Mouse (Mus musculus): Measurements from ENCODE around the gene Utp15. TPM values are rescaled to one million over a fixed set of nuclear protein-coding genes. Genes with fewer than 3 reads are reported as not detected.

Gene Utp15
- total and polyA plus RNA-seq, 2 experiments, result 2.4 to 6.4 TPM

DNA sequence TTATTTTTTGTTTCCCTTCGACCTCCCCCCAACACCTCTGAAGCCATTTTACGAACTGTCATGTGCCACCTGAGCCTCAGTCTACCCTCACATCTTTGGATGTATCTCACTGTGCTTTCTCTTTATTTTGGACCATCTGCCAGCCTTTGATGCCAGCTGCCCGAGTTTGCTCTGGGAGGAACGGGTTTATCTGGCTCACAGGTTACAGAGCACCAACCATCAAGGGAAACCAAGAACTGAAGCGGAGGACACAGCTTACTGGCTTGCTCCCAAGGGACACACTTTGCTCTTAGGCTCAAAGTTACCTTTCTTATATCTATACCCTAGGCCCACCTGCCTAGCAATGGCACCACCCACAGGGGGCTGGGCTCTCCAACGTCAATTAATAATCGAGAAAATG is 17.5 kb downstream of the Utp15 start:
- TF ChIP-seq CTCF (IDR thresholded peaks at IDR 0.05; ENCODE audit: low read depth, low read length), result no peak
- Histone ChIP-seq H3K27ac (replicated peaks; ENCODE audit: insufficient read depth, low read depth, low read length) (no peak overlapping the region), H3K9ac (ENCODE audit: low read depth, low read length) (no peak overlapping the region), H3K27me3 (ENCODE audit: control insufficient read depth, insufficient read depth, low read length) (no peaks in the 10 kb centered on the region), H3K4me1 (ENCODE audit: control insufficient read depth, insufficient read depth, low read length) (no peaks in the 10 kb centered on the region), H3K36me3 (ENCODE audit: control insufficient read depth, insufficient read depth, low read length) (peaks cover 10% of the 10 kb centered on the region; the same call in 1 of the 2 replicates), H3K4me3 (ENCODE audit: insufficient read depth, low read depth, low read length) (no peak overlapping the region), H3K79me2 (ENCODE audit: control insufficient read depth, insufficient read depth, low read length) (no peaks in the 10 kb centered on the region)
- 75% methylated on average over 7 of the region's 7 CpGs for WGBS
- no peak for DNase-seq (ENCODE audit: extremely low read depth, low read depth, low spot score)

DNA sequence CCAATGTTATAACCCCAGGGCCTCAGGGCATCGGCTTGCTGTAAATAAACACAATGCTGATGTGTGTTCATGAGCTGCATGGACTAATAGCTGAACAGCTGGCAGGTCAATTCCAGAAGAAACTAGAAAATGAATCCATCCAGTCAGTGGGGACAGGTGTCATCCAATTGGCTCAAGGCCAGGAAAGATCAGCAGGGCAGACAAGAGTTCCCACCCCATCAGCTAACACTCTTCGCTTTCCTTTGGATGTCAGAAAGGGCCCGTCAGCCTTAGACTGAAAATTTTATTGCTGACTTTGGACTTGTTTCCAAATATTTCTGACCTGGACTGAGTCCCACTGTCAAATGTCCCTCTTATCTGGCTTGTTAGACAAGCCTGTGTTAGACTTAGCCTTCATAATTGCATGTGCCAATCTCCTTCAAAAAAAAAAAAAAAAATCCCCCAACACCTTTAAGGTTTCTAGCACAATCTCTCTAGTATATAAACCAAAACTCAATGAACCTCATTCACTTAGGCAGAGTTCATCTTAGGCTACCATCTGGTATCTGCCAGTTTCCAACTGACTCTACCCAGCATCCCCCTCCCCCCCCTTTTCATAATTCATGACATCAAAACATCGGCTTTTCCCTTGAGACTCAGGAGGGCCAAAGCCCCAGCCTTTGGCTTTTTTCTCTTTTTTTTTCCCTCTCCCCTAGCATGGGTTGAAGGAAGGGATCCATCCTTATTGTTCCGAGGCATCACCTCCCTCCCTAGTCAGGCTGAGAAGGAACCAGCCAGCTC is 18.1 kb downstream of the Utp15 start:
- Histone ChIP-seq H3K9ac (ENCODE audit: low read depth, low read length) (no peak overlapping the region), H3K27ac (replicated peaks; ENCODE audit: insufficient read depth, low read depth, low read length) (no peak overlapping the region), H3K79me2 (ENCODE audit: control insufficient read depth, insufficient read depth, low read length) (no peaks in the 10 kb centered on the region), H3K4me3 (ENCODE audit: insufficient read depth, low read depth, low read length) (no peak overlapping the region), H3K4me1 (ENCODE audit: control insufficient read depth, insufficient read depth, low read length) (no peaks in the 10 kb centered on the region), H3K36me3 (ENCODE audit: control insufficient read depth, insufficient read depth, low read length) (peaks cover 3% of the 10 kb centered on the region; the same call in 1 of the 2 replicates), H3K27me3 (ENCODE audit: control insufficient read depth, insufficient read depth, low read length) (no peaks in the 10 kb centered on the region)
- TF ChIP-seq POLR2A (IDR thresholded peaks at IDR 0.05; ENCODE audit: extremely low read depth, insufficient read depth, low read length), result no peak
- no peak for TF ChIP-seq CTCF (IDR thresholded peaks at IDR 0.05; ENCODE audit: low read depth, low read length)
- DNase-seq (ENCODE audit: extremely low read depth, low read depth, low spot score), result peak; percentile 5
- WGBS, result 64% methylated on average over 5 of the region's 5 CpGs

DNA sequence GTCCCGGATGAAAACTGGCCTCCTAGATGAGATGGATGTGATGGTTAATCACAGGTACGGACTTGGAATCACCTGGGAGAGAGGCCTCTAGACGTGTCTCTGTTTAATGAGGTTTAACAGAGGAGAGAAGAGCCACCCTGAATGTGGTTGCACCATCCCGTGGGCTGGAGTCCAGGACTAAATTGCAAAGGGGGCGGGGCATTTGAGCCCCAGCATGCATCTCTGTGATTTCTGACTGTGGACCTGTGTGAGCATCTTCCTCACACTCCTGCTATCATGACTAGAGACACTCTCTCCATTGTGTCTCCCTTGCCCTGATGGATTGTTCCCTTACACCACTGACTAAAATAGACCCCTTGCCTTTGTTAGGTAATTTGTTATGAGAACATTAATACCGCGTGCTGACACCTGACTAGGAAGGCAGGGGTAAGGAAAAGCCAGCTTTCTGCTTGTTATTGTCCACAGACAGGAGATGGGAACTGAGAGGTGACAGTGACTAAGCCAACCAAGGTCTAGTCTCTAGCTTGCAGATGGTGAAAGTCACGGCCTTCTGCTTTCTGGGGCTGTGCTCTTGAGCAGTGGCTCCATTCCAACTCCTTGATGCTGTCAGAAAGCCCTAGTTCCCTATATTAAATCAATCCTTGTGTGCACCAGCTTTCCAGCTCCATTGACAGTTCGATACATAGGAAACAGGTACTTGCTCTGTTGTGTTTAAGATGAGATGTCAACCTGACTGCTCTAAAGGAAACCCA is 21.1 kb downstream of the Utp15 start:
- Histone ChIP-seq H3K9ac (ENCODE audit: low read depth, low read length) (no peak overlapping the region), H3K79me2 (ENCODE audit: control insufficient read depth, insufficient read depth, low read length) (no peaks in the 10 kb centered on the region), H3K4me3 (ENCODE audit: insufficient read depth, low read depth, low read length) (no peak overlapping the region), H3K36me3 (ENCODE audit: control insufficient read depth, insufficient read depth, low read length) (no peaks in the 10 kb centered on the region), H3K27me3 (ENCODE audit: control insufficient read depth, insufficient read depth, low read length) (no peaks in the 10 kb centered on the region), H3K27ac (replicated peaks; ENCODE audit: insufficient read depth, low read depth, low read length) (no peak overlapping the region), H3K4me1 (ENCODE audit: control insufficient read depth, insufficient read depth, low read length) (no peaks in the 10 kb centered on the region)
- WGBS, result 60% methylated on average over 9 of the region's 9 CpGs
- TF ChIP-seq POLR2A (IDR thresholded peaks at IDR 0.05; ENCODE audit: extremely low read depth, insufficient read depth, low read length) (no peak), CTCF (IDR thresholded peaks at IDR 0.05; ENCODE audit: low read depth, low read length) (no peak)
- DNase-seq (ENCODE audit: extremely low read depth, low read depth, low spot score), result no peak

DNA sequence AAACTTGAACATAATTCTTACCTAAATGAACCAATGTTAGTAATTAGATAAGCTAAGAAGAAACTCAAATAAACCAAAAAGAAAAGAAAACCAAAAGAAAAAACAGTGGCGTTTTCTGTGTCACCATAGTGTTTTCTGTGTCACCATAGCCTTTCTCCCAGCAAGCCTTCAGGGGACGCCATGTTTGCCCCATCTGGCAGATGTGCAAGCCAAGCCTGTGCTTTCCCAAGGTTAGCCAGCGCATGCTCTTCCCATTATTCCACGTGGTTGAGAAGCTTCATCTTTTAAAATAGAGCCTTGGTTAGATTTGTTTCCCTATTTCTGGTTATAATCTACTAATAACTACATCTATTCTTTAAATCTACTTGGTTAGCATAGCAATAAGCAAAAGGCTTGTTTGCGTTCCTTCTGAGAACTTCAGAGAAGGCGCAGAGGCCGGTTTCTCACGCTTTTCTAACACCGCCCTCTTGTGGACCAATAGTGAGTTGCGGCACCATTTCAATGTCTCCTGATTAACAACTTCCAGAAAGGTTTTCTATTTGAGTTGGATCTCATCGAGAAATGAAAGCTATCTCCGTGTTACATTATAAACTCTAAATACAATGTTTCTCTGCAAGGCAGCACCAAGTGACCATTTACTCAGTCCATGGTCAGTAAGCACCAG is 22.7 kb downstream of the Utp15 start:
- H3K36me3 ChIP-seq (ENCODE audit: control insufficient read depth, insufficient read depth, low read length), result no peaks in the 10 kb centered on the region
- no peak overlapping the region for H3K4me3 ChIP-seq (ENCODE audit: insufficient read depth, low read depth, low read length)
- H3K27ac ChIP-seq (replicated peaks; ENCODE audit: insufficient read depth, low read depth, low read length), result no peak overlapping the region
- no peaks in the 10 kb centered on the region for H3K79me2 ChIP-seq (ENCODE audit: control insufficient read depth, insufficient read depth, low read length)
- TF ChIP-seq POLR2A (IDR thresholded peaks at IDR 0.05; ENCODE audit: extremely low read depth, insufficient read depth, low read length), result no peak
- peak; percentile 64; the same call in 1 of the 2 replicates for TF ChIP-seq CTCF (IDR thresholded peaks at IDR 0.05; ENCODE audit: low read depth, low read length)
- no peaks in the 10 kb centered on the region for H3K27me3 ChIP-seq (ENCODE audit: control insufficient read depth, insufficient read depth, low read length)
- peak; percentile 41 for DNase-seq (ENCODE audit: extremely low read depth, low read depth, low spot score)
- WGBS, result 13% methylated on average over 12 of the region's 12 CpGs
- H3K9ac ChIP-seq (ENCODE audit: low read depth, low read length), result no peak overlapping the region
- no peaks in the 10 kb centered on the region for H3K4me1 ChIP-seq (ENCODE audit: control insufficient read depth, insufficient read depth, low read length)

DNA sequence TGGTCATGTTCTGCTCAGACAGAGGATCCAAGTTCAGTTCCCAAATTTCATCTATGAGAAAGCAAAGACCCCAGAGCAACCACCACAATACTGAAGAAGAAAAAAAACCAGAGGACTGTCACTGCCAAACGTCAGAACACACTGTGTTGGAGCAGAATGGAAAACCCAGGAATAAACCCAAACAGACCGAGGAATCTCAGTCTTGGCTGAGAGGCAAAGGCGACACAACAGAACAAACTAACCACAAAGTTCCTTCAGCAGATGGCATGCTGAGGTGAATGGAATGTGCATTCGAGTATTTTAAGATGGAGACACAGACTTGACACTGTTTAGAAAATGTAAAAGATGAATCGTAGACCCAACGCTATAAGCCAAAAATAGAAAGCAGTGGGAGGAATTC is 27.4 kb downstream of the Utp15 start:
- Histone ChIP-seq H3K79me2 (ENCODE audit: control insufficient read depth, insufficient read depth, low read length) (no peaks in the 10 kb centered on the region), H3K4me1 (ENCODE audit: control insufficient read depth, insufficient read depth, low read length) (no peaks in the 10 kb centered on the region), H3K4me3 (ENCODE audit: insufficient read depth, low read depth, low read length) (no peak overlapping the region), H3K27ac (replicated peaks; ENCODE audit: insufficient read depth, low read depth, low read length) (no peak overlapping the region), H3K27me3 (ENCODE audit: control insufficient read depth, insufficient read depth, low read length) (0 out of 2 replicates have a peak, but pooled peaks cover 2% of the 10 kb centered on the region), H3K36me3 (ENCODE audit: control insufficient read depth, insufficient read depth, low read length) (no peaks in the 10 kb centered on the region), H3K9ac (ENCODE audit: low read depth, low read length) (no peak overlapping the region)
- WGBS, result 73% methylated on average over 6 of the region's 6 CpGs
- no peak for TF ChIP-seq CTCF (IDR thresholded peaks at IDR 0.05; ENCODE audit: low read depth, low read length)
- TF ChIP-seq POLR2A (IDR thresholded peaks at IDR 0.05; ENCODE audit: extremely low read depth, insufficient read depth, low read length), result no peak
- no peak for DNase-seq (ENCODE audit: extremely low read depth, low read depth, low spot score)
